Mouse (Mus musculus): ENCODE measurements around the gene Cdk6. TPM values are rescaled to one million over a fixed set of nuclear protein-coding genes. Genes with fewer than 3 reads are reported as not detected.
A peak's percentile ranks its signal among the peaks of the same experiment; 100 is the strongest.
"Not testable (repeated sequence)": the region's sequence is repeated elsewhere in the genome, so short reads cannot be mapped to it uniquely, and the experiment has no call there.

Gene Cdk6
- polyA plus RNA-seq, 1 experiment, result not detected

GRCm38 (mm10) chr5:3522826-3523225 lies 181.5 kb downstream of the Cdk6 start:
- H3K27ac ChIP-seq (ENCODE audit: insufficient read depth, low read depth, low read length), result no peak overlapping the region
- TF ChIP-seq CTCF (IDR thresholded peaks at IDR 0.05; ENCODE audit: insufficient read depth, low read depth, low read length), result no peak
- TF ChIP-seq POLR2A (IDR thresholded peaks at IDR 0.05; ENCODE audit: insufficient read depth, low read depth, low read length), result no peak
- WGBS, result 92% methylated on average over 10 of the region's 10 CpGs

DNA sequence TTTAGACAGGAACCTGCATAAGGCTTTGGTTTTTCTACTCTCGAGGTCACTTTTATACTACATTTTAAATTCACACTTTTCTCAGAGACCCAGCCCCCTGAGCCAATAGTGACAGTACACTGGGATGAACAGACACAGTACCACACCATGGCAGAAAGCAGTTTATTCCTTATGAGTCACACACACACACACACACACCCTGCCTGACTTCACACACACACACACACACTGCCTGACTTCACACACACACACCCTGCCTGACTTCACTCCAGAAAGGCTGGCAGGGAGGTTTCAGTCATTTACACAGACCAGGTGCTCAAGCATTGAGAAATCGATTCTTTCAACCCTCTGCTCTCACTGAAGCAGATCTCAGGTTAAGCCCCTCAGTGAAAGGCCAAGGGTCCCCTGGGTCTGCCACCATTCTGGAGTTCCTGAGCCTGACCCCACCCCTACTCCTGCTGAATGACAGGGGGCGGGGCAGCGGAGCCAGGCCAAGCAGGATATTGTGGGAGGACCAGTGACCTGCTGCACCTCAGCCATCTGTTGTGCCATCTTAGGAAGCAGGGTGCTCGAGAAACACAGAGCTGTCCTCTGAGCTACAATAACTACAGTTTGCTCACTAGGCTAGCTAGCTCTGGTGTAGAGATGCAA lies 185.9 kb downstream of the Cdk6 start:
- no peaks in the 10 kb centered on the region for H3K4me1 ChIP-seq (ENCODE audit: control insufficient read depth, insufficient read depth, low read length)
- TF ChIP-seq CTCF (IDR thresholded peaks at IDR 0.05; ENCODE audit: insufficient read depth, low read depth, low read length), result no peak
- no peak for TF ChIP-seq POLR2A (IDR thresholded peaks at IDR 0.05; ENCODE audit: insufficient read depth, low read depth, low read length)
- no peak overlapping the region for H3K27ac ChIP-seq (ENCODE audit: insufficient read depth, low read depth, low read length)
- no peak overlapping the region for H3K4me3 ChIP-seq (ENCODE audit: insufficient read depth, low read depth, low read length)
- 40% methylated on average over 5 of the region's 5 CpGs for WGBS

More at GRCm38 (mm10) chr5:3522826-3523225, 181.5 kb downstream of the Cdk6 start:
- Histone ChIP-seq H3K4me3 (ENCODE audit: insufficient read depth, low read depth, low read length) (no peak overlapping the region), H3K4me1 (ENCODE audit: control insufficient read depth, insufficient read depth, low read length) (no peaks in the 10 kb centered on the region)

- 80% methylated on average over 10 of the region's 10 CpGs for WGBS
- TF ChIP-seq POLR2A (IDR thresholded peaks at IDR 0.05; ENCODE audit: insufficient read depth, low read depth, low read length), result no peak
- no peak for TF ChIP-seq CTCF (IDR thresholded peaks at IDR 0.05; ENCODE audit: insufficient read depth, low read depth, low read length)
- no peak overlapping the region for H3K27ac ChIP-seq (ENCODE audit: insufficient read depth, low read depth, low read length)
- H3K4me3 ChIP-seq (ENCODE audit: insufficient read depth, low read depth, low read length), result no peak overlapping the region
- H3K4me1 ChIP-seq (ENCODE audit: control insufficient read depth, insufficient read depth, low read length), result no peaks in the 10 kb centered on the region
Observed at GRCm38 (mm10) chr5:3529585-3530189, 188.4 kb downstream of the Cdk6 start.

DNA sequence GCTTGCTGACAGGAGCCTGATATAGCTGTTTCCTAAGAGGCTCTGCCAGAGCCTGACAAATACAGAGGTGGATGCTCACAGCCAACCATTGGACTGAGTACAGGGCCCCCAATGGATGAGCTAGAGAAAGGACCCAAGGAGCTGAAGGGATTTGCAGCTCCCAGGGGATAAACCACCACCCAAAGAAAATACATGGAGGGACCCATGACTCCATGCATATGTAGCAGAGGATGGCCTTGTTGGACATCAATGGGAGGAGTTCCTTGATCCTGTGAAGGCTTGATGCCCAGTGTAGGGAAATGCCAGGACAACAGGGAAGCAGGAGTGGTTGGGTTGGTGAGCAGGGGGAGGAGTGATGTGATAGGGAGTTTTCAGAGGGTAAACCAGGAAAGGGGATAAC lies 190.8 kb downstream of the Cdk6 start:
- not testable (repeated sequence) for H3K4me3 ChIP-seq (ENCODE audit: insufficient read depth, low read depth, low read length); H3K4me1 ChIP-seq (ENCODE audit: control insufficient read depth, insufficient read depth, low read length); H3K27ac ChIP-seq (ENCODE audit: insufficient read depth, low read depth, low read length)

DNA sequence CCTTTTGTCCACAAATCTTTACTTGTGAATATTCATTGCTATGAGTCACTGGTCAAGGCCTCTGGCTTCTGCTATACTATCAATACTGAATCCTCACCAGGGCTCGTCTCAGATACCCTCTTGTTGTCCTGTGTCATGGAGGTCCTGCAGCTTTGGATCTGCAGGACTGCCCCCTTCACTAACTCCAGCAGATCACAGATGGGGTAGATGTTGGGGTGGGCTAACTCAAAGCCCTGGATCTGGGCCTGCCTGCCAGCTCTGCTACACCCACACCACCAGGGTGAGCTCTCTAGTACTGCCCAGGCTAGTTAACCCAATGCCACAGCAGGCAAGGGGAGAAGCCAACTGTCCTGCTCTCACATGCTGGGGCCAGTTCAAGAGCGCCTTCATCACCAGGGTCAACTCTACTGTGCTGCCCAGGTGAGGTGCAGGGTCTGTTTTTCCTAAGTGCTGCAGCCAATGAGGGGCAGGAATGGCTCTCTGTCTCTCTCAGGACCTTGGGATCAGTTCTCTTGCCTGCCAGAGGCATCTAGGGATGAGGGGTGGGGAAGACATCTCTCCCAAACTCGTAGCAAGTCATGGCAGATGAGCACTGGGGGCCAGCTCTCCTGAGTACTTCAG lies 195.4 kb downstream of the Cdk6 start:
- TF ChIP-seq CTCF (IDR thresholded peaks at IDR 0.05; ENCODE audit: insufficient read depth, low read depth, low read length) (no peak), POLR2A (IDR thresholded peaks at IDR 0.05; ENCODE audit: insufficient read depth, low read depth, low read length) (no peak)
- whole genome bisulfite sequencing, result 83% methylated on average over 3 of the region's 3 CpGs
- H3K4me3 ChIP-seq (ENCODE audit: insufficient read depth, low read depth, low read length), result no peak overlapping the region

GRCm38 (mm10) chr5:3538505-3539472 lies 197.5 kb downstream of the Cdk6 start:
- no peaks in the 10 kb centered on the region for H3K4me1 ChIP-seq (ENCODE audit: control insufficient read depth, insufficient read depth, low read length)
- no peak for TF ChIP-seq POLR2A (IDR thresholded peaks at IDR 0.05; ENCODE audit: insufficient read depth, low read depth, low read length)
- no peak for TF ChIP-seq CTCF (IDR thresholded peaks at IDR 0.05; ENCODE audit: insufficient read depth, low read depth, low read length)
- 47% methylated on average over 11 of the region's 11 CpGs for WGBS
- no peak overlapping the region for H3K27ac ChIP-seq (ENCODE audit: insufficient read depth, low read depth, low read length)
- H3K4me3 ChIP-seq (ENCODE audit: insufficient read depth, low read depth, low read length), result no peak overlapping the region

More for the DNA sequence above, 195.4 kb downstream of the Cdk6 start:
- H3K27ac ChIP-seq (ENCODE audit: insufficient read depth, low read depth, low read length), result no peak overlapping the region
- no peaks in the 10 kb centered on the region for H3K4me1 ChIP-seq (ENCODE audit: control insufficient read depth, insufficient read depth, low read length)

GRCm38 (mm10) chr5:3541871-3542270 lies 200.6 kb downstream of the Cdk6 start:
- Histone ChIP-seq H3K4me3 (ENCODE audit: insufficient read depth, low read depth, low read length) (no peak overlapping the region), H3K4me1 (ENCODE audit: control insufficient read depth, insufficient read depth, low read length) (0 out of 2 replicates have a peak, but pooled peaks cover 2% of the 10 kb centered on the region), H3K27ac (ENCODE audit: insufficient read depth, low read depth, low read length) (no peak overlapping the region)
- WGBS, result 86% methylated on average over 6 of the region's 6 CpGs
- TF ChIP-seq CTCF (IDR thresholded peaks at IDR 0.05; ENCODE audit: insufficient read depth, low read depth, low read length) (no peak), POLR2A (IDR thresholded peaks at IDR 0.05; ENCODE audit: insufficient read depth, low read depth, low read length) (no peak)

- TF ChIP-seq POLR2A (IDR thresholded peaks at IDR 0.05; ENCODE audit: insufficient read depth, low read depth, low read length) (peak; percentile 75), CTCF (IDR thresholded peaks at IDR 0.05; ENCODE audit: insufficient read depth, low read depth, low read length) (peak; percentile 93)
- Histone ChIP-seq H3K4me3 (ENCODE audit: insufficient read depth, low read depth, low read length) (peak within 1 kb of the TSS; percentile 82), H3K4me1 (ENCODE audit: control insufficient read depth, insufficient read depth, low read length) (0 out of 2 replicates have a peak, but pooled peaks cover 2% of the 10 kb centered on the region), H3K27ac (ENCODE audit: insufficient read depth, low read depth, low read length) (peak within 1 kb of the TSS; percentile 47)
- WGBS, result under 1% methylated on average over 80 of the region's 80 CpGs
Observed at GRCm38 (mm10) chr5:3543629-3544479, 202.6 kb downstream of the Cdk6 start, which contains the start of gene Fam133b. Gene Fam133b (plus strand): TSS chr5:3543833.

Measured in olfactory bulb, adult 2 months (tissue).